Mouse (Mus musculus): Measurements from ENCODE around the gene Mtcl1.

Mtcl1 gene

GRCm38 (mm10) chr17:66326552-66327045 is 123.0 kb downstream of the Mtcl1 start:
- intact Hi-C loops (cut with DNase I): no loop called here

- intact Hi-C loops (cut with DNase I): no loop called here
Measured at GRCm38 (mm10) chr17:66326204-66326545, 123.4 kb downstream of the Mtcl1 start.

- intact Hi-C loops (cut with DNase I): no loop called here
Measured at GRCm38 (mm10) chr17:66325440-66326203, 123.9 kb downstream of the Mtcl1 start.

GRCm38 (mm10) chr17:66324836-66325235 is 124.7 kb downstream of the Mtcl1 start:
- intact Hi-C loops (cut with DNase I): no loop called here

GRCm38 (mm10) chr17:66322646-66323255 is 126.8 kb downstream of the Mtcl1 start:
- intact Hi-C loops (cut with DNase I): no loop called here

- intact Hi-C loops (cut with DNase I): no loop called here
Measured at GRCm38 (mm10) chr17:66321933-66322332, 127.6 kb downstream of the Mtcl1 start.

- intact Hi-C loops (cut with DNase I): no loop called here
Measured at GRCm38 (mm10) chr17:66320716-66321372, 128.7 kb downstream of the Mtcl1 start.

GRCm38 (mm10) chr17:66318031-66318430 is 131.5 kb downstream of the Mtcl1 start:
- intact Hi-C loops (cut with DNase I): no loop called here

- intact Hi-C loops (cut with DNase I): no loop called here
Measured at GRCm38 (mm10) chr17:66317576-66317975, 132.0 kb downstream of the Mtcl1 start.

GRCm38 (mm10) chr17:66317156-66317555 is 132.4 kb downstream of the Mtcl1 start:
- intact Hi-C loops (cut with DNase I): no loop called here

- intact Hi-C loops (cut with DNase I): no loop called here
Measured at GRCm38 (mm10) chr17:66315451-66315850, 134.1 kb downstream of the Mtcl1 start.

- intact Hi-C loops (cut with DNase I): no loop called here
Measured at GRCm38 (mm10) chr17:66314566-66315285, 134.8 kb downstream of the Mtcl1 start.

- intact Hi-C loops (cut with DNase I): no loop called here
Measured at GRCm38 (mm10) chr17:66301906-66302305, 147.6 kb downstream of the Mtcl1 start.

GRCm38 (mm10) chr17:66301267-66301666 is 148.3 kb downstream of the Mtcl1 start:
- intact Hi-C loops (cut with DNase I): no loop called here

GRCm38 (mm10) chr17:66297721-66298120 is 151.8 kb downstream of the Mtcl1 start:
- intact Hi-C loops (cut with DNase I): no loop called here

GRCm38 (mm10) chr17:66293581-66293980 is 156.0 kb downstream of the Mtcl1 start:
- intact Hi-C loops (cut with DNase I): no loop called here

- intact Hi-C loops (cut with DNase I): no loop called here
Measured at GRCm38 (mm10) chr17:66289894-66290293, 159.7 kb downstream of the Mtcl1 start.

Measured in adrenal gland (tissue).